Mouse (Mus musculus): ENCODE measurements around the gene Olfr1111. TPM values are rescaled to one million over a fixed set of nuclear protein-coding genes. Genes with fewer than 3 reads are reported as not detected.
"Not testable (repeated sequence)": the region's sequence is repeated elsewhere in the genome, so short reads cannot be mapped to it uniquely, and the experiment has no call there.

The Olfr1111 gene
- not detected in 2 replicates for polyA plus RNA-seq (2015; fragmentation: Nextera tagmentation; extraction: Ambion mirVana)

GRCm38 (mm10) chr2:87152524-87152923 lies at the start of gene Olfr1111:
TSS of gene Olfr1111 (minus strand) at chr2:87152624.
- no peak within 1 kb of the TSS for H3K4me3 ChIP-seq (replicated peaks)
- no peak within 1 kb of the TSS for H3K9ac ChIP-seq
- no peak within 1 kb of the TSS for H3K4me2 ChIP-seq
- no peaks in the 10 kb centered on the region for H3K4me1 ChIP-seq
- no peaks in the 10 kb centered on the region for H3K36me3 ChIP-seq
- no peaks in the 10 kb centered on the region for H3K9me3 ChIP-seq
- no peaks in the 10 kb centered on the region for H3K27me3 ChIP-seq (replicated peaks)
- H3K27ac ChIP-seq: no peak within 1 kb of the TSS
- no peak for ATAC-seq (ENCODE audit: insufficient read depth, low FRiP score, low read depth)

DNA sequence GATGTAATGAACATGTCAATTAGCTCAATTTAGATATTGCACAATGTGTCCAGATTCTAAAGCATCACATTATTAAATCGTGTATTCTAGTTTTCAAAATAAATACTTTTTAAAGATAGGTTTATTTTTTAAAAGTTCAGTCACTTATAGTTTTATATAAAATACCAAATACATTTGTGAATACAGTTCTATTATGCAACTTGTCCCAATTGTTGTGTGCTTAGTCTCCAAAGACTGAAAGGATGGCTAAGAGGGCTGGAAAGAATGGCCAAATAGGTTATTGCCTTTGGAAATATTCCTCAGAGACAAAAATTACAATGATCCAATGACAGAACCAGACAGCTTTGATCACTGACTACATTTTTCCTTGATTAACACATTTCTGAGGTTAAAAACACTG lies 35.1 kb upstream of the Olfr1111 start, which contains the start of gene Olfr1112:
TSS of gene Olfr1112 (plus strand) at position 301 of the 400 bp plus-strand sequence.
- ATAC-seq (ENCODE audit: insufficient read depth, low FRiP score, low read depth): no peak
- H3K27ac ChIP-seq: no peak within 1 kb of the TSS
- H3K9ac ChIP-seq: no peak within 1 kb of the TSS
- no peaks in the 10 kb centered on the region for H3K9me3 ChIP-seq
- H3K36me3 ChIP-seq: no peaks in the 10 kb centered on the region
- WGBS: 86% methylated on average over 1 of the region's 1 CpGs
- H3K4me1 ChIP-seq: no peaks in the 10 kb centered on the region
- H3K4me3 ChIP-seq (replicated peaks): no peak within 1 kb of the TSS
- no peaks in the 10 kb centered on the region for H3K27me3 ChIP-seq (replicated peaks)
- no peak within 1 kb of the TSS for H3K4me2 ChIP-seq

DNA sequence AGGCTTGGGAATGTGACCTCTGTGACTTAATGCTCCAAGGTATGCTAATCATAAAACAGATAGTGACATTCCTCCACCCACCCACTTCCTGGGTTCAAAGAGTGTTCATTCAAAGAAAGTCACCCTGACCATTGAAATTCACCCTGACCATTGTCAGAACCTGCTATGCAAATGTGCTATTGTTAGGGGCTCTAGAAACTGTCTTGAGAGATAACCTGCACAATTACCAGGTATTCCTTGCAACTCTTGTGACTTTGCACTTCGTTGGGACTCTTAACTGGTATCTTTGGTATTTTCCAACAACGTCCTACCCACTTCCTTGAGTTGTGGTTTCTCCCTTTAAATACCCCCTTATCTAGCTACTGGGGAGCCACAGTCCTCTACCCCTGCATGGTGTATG lies 15.3 kb upstream of the Olfr1111 start:
- H3K27me3 ChIP-seq (replicated peaks); H3K4me1 ChIP-seq; H3K9me3 ChIP-seq; H3K27ac ChIP-seq; H3K36me3 ChIP-seq; H3K4me3 ChIP-seq (replicated peaks); H3K9ac ChIP-seq; H3K4me2 ChIP-seq; ATAC-seq (ENCODE audit: insufficient read depth, low FRiP score, low read depth): not testable (repeated sequence)
- WGBS: 84% methylated on average over 2 of the region's 2 CpGs

GRCm38 (mm10) chr2:87140200-87140599 lies 12.2 kb downstream of the Olfr1111 start, which contains the start of gene Olfr1110:
TSS of gene Olfr1110 (minus strand) at chr2:87140300.
- WGBS: 75% methylated on average over 1 of the region's 1 CpGs
- no peak within 1 kb of the TSS for H3K4me2 ChIP-seq

GRCm38 (mm10) chr2:87114467-87114866 lies 38.0 kb downstream of the Olfr1111 start, which contains the start of gene Olfr259:
TSS of gene Olfr259 (minus strand) at chr2:87114567.
- no peak within 1 kb of the TSS for H3K4me2 ChIP-seq
- no peak for ATAC-seq (ENCODE audit: insufficient read depth, low FRiP score, low read depth)
- no peaks in the 10 kb centered on the region for H3K27me3 ChIP-seq (replicated peaks)
- no peaks in the 10 kb centered on the region for H3K4me1 ChIP-seq
- no peaks in the 10 kb centered on the region for H3K36me3 ChIP-seq
- H3K27ac ChIP-seq: no peak within 1 kb of the TSS
- no peak within 1 kb of the TSS for H3K4me3 ChIP-seq (replicated peaks)
- no peaks in the 10 kb centered on the region for H3K9me3 ChIP-seq
- no peak within 1 kb of the TSS for H3K9ac ChIP-seq

More at GRCm38 (mm10) chr2:87140200-87140599, 12.2 kb downstream of the Olfr1111 start, which contains the start of gene Olfr1110:
- Histone ChIP-seq H3K4me1 (no peaks in the 10 kb centered on the region), H3K9me3 (no peaks in the 10 kb centered on the region), H3K9ac (no peak within 1 kb of the TSS), H3K4me3 (replicated peaks) (no peak within 1 kb of the TSS), H3K27ac (no peak within 1 kb of the TSS), H3K36me3 (no peaks in the 10 kb centered on the region), H3K27me3 (replicated peaks) (no peaks in the 10 kb centered on the region)
- ATAC-seq (ENCODE audit: insufficient read depth, low FRiP score, low read depth): no peak

Other genes with a start within 250 kb of the Olfr1111 start
- gene Olfr1098, start 228.1 kb downstream of the Olfr1111 start, polyA plus RNA-seq (2015; fragmentation: Nextera tagmentation; extraction: Ambion mirVana): not detected in 2 replicates
- gene Olfr1099, start 191.9 kb downstream of the Olfr1111 start, polyA plus RNA-seq (2015; fragmentation: Nextera tagmentation; extraction: Ambion mirVana): not detected in 2 replicates
- not detected in 2 replicates for gene Olfr1100, start 172.7 kb downstream of the Olfr1111 start, polyA plus RNA-seq (2015; fragmentation: Nextera tagmentation; extraction: Ambion mirVana)
- not detected in 2 replicates for gene Olfr1101, start 161.4 kb downstream of the Olfr1111 start, polyA plus RNA-seq (2015; fragmentation: Nextera tagmentation; extraction: Ambion mirVana)
- gene Olfr1102, start 154.2 kb downstream of the Olfr1111 start, polyA plus RNA-seq (2015; fragmentation: Nextera tagmentation; extraction: Ambion mirVana): not detected in 2 replicates
- not detected in 2 replicates for gene Olfr1104, start 125.5 kb downstream of the Olfr1111 start, polyA plus RNA-seq (2015; fragmentation: Nextera tagmentation; extraction: Ambion mirVana)
- not detected in 2 replicates for gene Olfr1105, start 116.1 kb downstream of the Olfr1111 start, polyA plus RNA-seq (2015; fragmentation: Nextera tagmentation; extraction: Ambion mirVana)
- not detected in 2 replicates for gene Olfr1106, start 100.4 kb downstream of the Olfr1111 start, polyA plus RNA-seq (2015; fragmentation: Nextera tagmentation; extraction: Ambion mirVana)
- not detected in 2 replicates for gene Olfr1107, start 76.8 kb downstream of the Olfr1111 start, polyA plus RNA-seq (2015; fragmentation: Nextera tagmentation; extraction: Ambion mirVana)
- not detected in 2 replicates for gene Olfr1109, start 56.6 kb downstream of the Olfr1111 start, polyA plus RNA-seq (2015; fragmentation: Nextera tagmentation; extraction: Ambion mirVana)
- gene Olfr259, start 38.1 kb downstream of the Olfr1111 start, polyA plus RNA-seq (2015; fragmentation: Nextera tagmentation; extraction: Ambion mirVana): not detected in 2 replicates
- gene Olfr1110, start 12.3 kb downstream of the Olfr1111 start, polyA plus RNA-seq (2015; fragmentation: Nextera tagmentation; extraction: Ambion mirVana): not detected in 2 replicates
- not detected in 2 replicates for gene Olfr1112, start 35.2 kb upstream of the Olfr1111 start, polyA plus RNA-seq (2015; fragmentation: Nextera tagmentation; extraction: Ambion mirVana)
- not detected in 2 replicates for gene Olfr1113, start 56.3 kb upstream of the Olfr1111 start, polyA plus RNA-seq (2015; fragmentation: Nextera tagmentation; extraction: Ambion mirVana)
- not detected in 2 replicates for gene Olfr1115, start 95.4 kb upstream of the Olfr1111 start, polyA plus RNA-seq (2015; fragmentation: Nextera tagmentation; extraction: Ambion mirVana)
- gene Olfr1116, start 114.9 kb upstream of the Olfr1111 start, polyA plus RNA-seq (2015; fragmentation: Nextera tagmentation; extraction: Ambion mirVana): not detected in 2 replicates
- gene Olfr1118, start 155.0 kb upstream of the Olfr1111 start, polyA plus RNA-seq (2015; fragmentation: Nextera tagmentation; extraction: Ambion mirVana): not detected in 2 replicates
- gene Olfr1120, start 202.2 kb upstream of the Olfr1111 start, polyA plus RNA-seq (2015; fragmentation: Nextera tagmentation; extraction: Ambion mirVana): not detected in 2 replicates
- not detected in 2 replicates for gene Olfr1121, start 217.3 kb upstream of the Olfr1111 start, polyA plus RNA-seq (2015; fragmentation: Nextera tagmentation; extraction: Ambion mirVana)
- gene Olfr1122, start 233.2 kb upstream of the Olfr1111 start, polyA plus RNA-seq (2015; fragmentation: Nextera tagmentation; extraction: Ambion mirVana): not detected in 2 replicates